ENCODE assay signal across 25 mouse cellular contexts in the genomic region with DNA sequence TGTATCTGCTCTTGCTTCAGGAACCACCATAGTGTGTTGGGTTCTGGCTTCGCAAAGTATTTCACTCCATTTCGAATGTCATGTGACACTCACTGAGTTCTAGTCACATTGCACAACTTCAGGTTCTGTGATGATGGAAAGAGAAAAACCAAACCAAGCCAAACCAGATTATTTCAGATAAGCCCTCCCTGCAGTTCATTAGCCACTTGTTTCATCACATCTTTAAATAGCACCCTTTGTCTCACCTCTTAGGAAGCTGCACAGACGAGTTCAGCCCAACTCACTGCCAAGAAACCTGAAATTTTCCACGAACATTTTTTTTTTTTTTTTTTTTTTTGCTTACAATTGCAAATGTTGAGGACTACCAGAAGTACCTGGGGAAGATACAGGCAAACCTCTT. TPM values are rescaled to one million over a fixed set of nuclear protein-coding genes. Genes with fewer than 3 reads are reported as not detected.
DNase-seq lines count a peak whose midpoint lies in the region; ATAC-seq and TF ChIP-seq lines count a peak whose summit lies in the region.
"Had no signal": no experiment of that assay in that cellular context is flagged by ENCODE, and none has a peak within 500 bp of the region (broad histone marks: within the 10 kb centered on the region; RNA-seq: fewer than 3 reads in every experiment).

No protein-coding gene starts in this region.

- 18% methylated on average over 4 of the region's 4 CpGs for WGBS in heart, embryonic 14.5 days
- WGBS in liver, adult 2 months = 54% methylated on average over 4 of the region's 4 CpGs
- WGBS in stomach, postnatal 0 days = 57% methylated on average over 4 of the region's 4 CpGs
- 78% methylated on average over 4 of the region's 4 CpGs for WGBS in hindbrain, embryonic 10.5 days

- POLR2A ChIA-PET in Patski (lab: Charles Lee) = no interaction called here

- ATAC-seq in heart, embryonic 14.5 days (ENCODE audit: insufficient number of reproducible peaks, insufficient read depth, low FRiP score, low read depth) = peak; percentile 26; the same call in 1 of the 2 replicates
- peak; percentile 29 for ATAC-seq in Patski
- ATAC-seq in stomach, postnatal 0 days (ENCODE audit: low FRiP score, low TSS enrichment) = no peak
- ATAC-seq: forebrain, embryonic 15.5 days; intestine, embryonic 15.5 days had no signal

- no peak for TF ChIP-seq CTCF in liver, adult 2 months (IDR thresholded peaks at IDR 0.05; ENCODE audit: low read depth, low read length)
- no peak for TF ChIP-seq CTCF in Patski (IDR thresholded peaks at IDR 0.05)
- TF ChIP-seq CTCF in stomach, postnatal 0 days (IDR thresholded peaks at IDR 0.05; ENCODE audit: low read depth) = no peak

- CTCF ChIA-PET in Patski (lab: Charles Lee) = no interaction called here

- H3K9me3 ChIP-seq in heart, embryonic 14.5 days (ENCODE audit: control insufficient read depth, low read length) = no peaks in the 10 kb centered on the region
- no peaks in the 10 kb centered on the region for H3K9me3 ChIP-seq in stomach, postnatal 0 days (ENCODE audit: control insufficient read depth, low read length)
- no peaks in the 10 kb centered on the region for H3K9me3 ChIP-seq in hindbrain, embryonic 10.5 days
- H3K9me3 ChIP-seq: embryonic facial prominence, embryonic 10.5 days; forebrain, embryonic 10.5 days; forebrain, embryonic 15.5 days; G1E; intestine, embryonic 15.5 days had no signal

- H3K4me3 ChIP-seq in heart, embryonic 14.5 days (ENCODE audit: control insufficient read depth in 1 of 2, insufficient read depth in 1 of 2, low read depth in 1 of 2, low read length in 2 of 2) = no peak overlapping the region
- H3K4me3 ChIP-seq in liver, adult 2 months (ENCODE audit: insufficient read depth, low read depth, low read length) = no peak overlapping the region
- H3K4me3 ChIP-seq in stomach, postnatal 0 days (ENCODE audit: low read depth, low read length) = no peak overlapping the region
- no peak overlapping the region for H3K4me3 ChIP-seq in hindbrain, embryonic 10.5 days
- H3K4me3 ChIP-seq: embryonic facial prominence, embryonic 10.5 days; forebrain, embryonic 10.5 days; forebrain, embryonic 15.5 days; intestine, embryonic 15.5 days had no signal

- no peaks in the 10 kb centered on the region for H3K27me3 ChIP-seq in heart, embryonic 14.5 days (ENCODE audit: control insufficient read depth, insufficient read depth, low read length)
- no peaks in the 10 kb centered on the region for H3K27me3 ChIP-seq in liver, adult 2 months (ENCODE audit: control insufficient read depth, insufficient read depth, low read length)
- H3K27me3 ChIP-seq in Patski = no peaks in the 10 kb centered on the region
- no peaks in the 10 kb centered on the region for H3K27me3 ChIP-seq in stomach, postnatal 0 days (ENCODE audit: control insufficient read depth, insufficient read depth, low read length)
- H3K27me3 ChIP-seq in hindbrain, embryonic 10.5 days (ENCODE audit: insufficient read depth, poor library complexity, severe bottlenecking) = no peaks in the 10 kb centered on the region
- H3K27me3 ChIP-seq: forebrain, embryonic 15.5 days; intestine, embryonic 15.5 days had no signal

- no peak overlapping the region for H3K9ac ChIP-seq in heart, embryonic 14.5 days (ENCODE audit: low read length)
- H3K9ac ChIP-seq in liver, adult 2 months (ENCODE audit: low read depth, low read length) = no peak overlapping the region
- H3K9ac ChIP-seq in stomach, postnatal 0 days (ENCODE audit: low read length) = no peak overlapping the region
- H3K9ac ChIP-seq: forebrain, embryonic 15.5 days; hindbrain, embryonic 14.5 days; intestine, embryonic 15.5 days had no signal

- peak overlapping the region; percentile 27 for H3K4me2 ChIP-seq in heart, embryonic 14.5 days (ENCODE audit: low read length)
- no peak overlapping the region for H3K4me2 ChIP-seq in stomach, postnatal 0 days (replicated peaks; ENCODE audit: low read depth)
- H3K4me2 ChIP-seq: forebrain, embryonic 15.5 days; hindbrain, embryonic 14.5 days; intestine, embryonic 15.5 days had no signal

- H3K4me1 ChIP-seq in heart, embryonic 14.5 days (ENCODE audit: control insufficient read depth in 2 of 2, insufficient read depth in 2 of 2, low read length in 2 of 2) = peaks cover 3 to 6% of the 10 kb centered on the region in 2 experiments; a peak in 3 of 4 replicates
- H3K4me1 ChIP-seq in liver, adult 2 months (ENCODE audit: control insufficient read depth, insufficient read depth, low read length) = no peaks in the 10 kb centered on the region
- no peaks in the 10 kb centered on the region for H3K4me1 ChIP-seq in stomach, postnatal 0 days (replicated peaks; ENCODE audit: control insufficient read depth, insufficient read depth)
- H3K4me1 ChIP-seq in hindbrain, embryonic 10.5 days (replicated peaks) = no peaks in the 10 kb centered on the region
- H3K4me1 ChIP-seq: embryonic facial prominence, embryonic 10.5 days; forebrain, embryonic 10.5 days; forebrain, embryonic 15.5 days; intestine, embryonic 15.5 days had no signal

- no peaks in the 10 kb centered on the region for H3K79me2 ChIP-seq in liver, adult 2 months (ENCODE audit: control insufficient read depth, insufficient read depth, low read length)

- TF ChIP-seq POLR2A in liver, adult 2 months (IDR thresholded peaks at IDR 0.05; ENCODE audit: extremely low read depth, insufficient read depth, low read length) = no peak

- no peak for DNase-seq in heart, postnatal 4 days
- peak; percentile 15 for DNase-seq in liver, adult 2 months (ENCODE audit: extremely low read depth, low read depth, low spot score)
- no peak for DNase-seq in liver
- DNase-seq in Patski (ENCODE audit: low read depth, low spot score) = no peak
- DNase-seq in stomach, postnatal 0 days (ENCODE audit: low spot score) = no peak
- DNase-seq in adipocyte (ENCODE audit: low spot score) = no peak
- no peak for DNase-seq in hindbrain, embryonic 10.5 days (ENCODE audit: low spot score)
- DNase-seq: adrenal gland, adult 8-10 months; adrenal gland, postnatal 36 days; cerebellum, adult 2 months; cerebellum, postnatal 10 days; kidney, adult 2 months had no signal

- in situ Hi-C loops in Patski (cut with MboI; ENCODE audit: low pct_unique_long_range_greater_than_20kb) = no loop called here

- TF ChIP-seq EP300 in stomach, postnatal 0 days (optimal IDR thresholded peaks at IDR 0.05) = no peak

- peak overlapping the region; percentile 1 to 57; a peak in 2 of 4 replicates for H3K27ac ChIP-seq in heart, embryonic 14.5 days (replicated peaks in 1 of 2; ENCODE audit: control insufficient read depth in 1 of 2, insufficient read depth in 1 of 2, low read depth in 2 of 2, low read length in 2 of 2)
- no peak overlapping the region for H3K27ac ChIP-seq in liver, adult 2 months (replicated peaks; ENCODE audit: insufficient read depth, low read depth, low read length)
- H3K27ac ChIP-seq in stomach, postnatal 0 days (replicated peaks) = peak overlapping the region; percentile 64; the same call in 1 of the 2 replicates
- no peak overlapping the region for H3K27ac ChIP-seq in hindbrain, embryonic 10.5 days
- H3K27ac ChIP-seq: embryonic facial prominence, embryonic 10.5 days; forebrain, embryonic 10.5 days; forebrain, embryonic 15.5 days; hindbrain, embryonic 14.5 days; intestine, embryonic 15.5 days had no signal

- H3K36me3 ChIP-seq in heart, embryonic 14.5 days (ENCODE audit: control insufficient read depth, insufficient read depth, low read length) = no peaks in the 10 kb centered on the region
- no peaks in the 10 kb centered on the region for H3K36me3 ChIP-seq in liver, adult 2 months (ENCODE audit: control insufficient read depth, insufficient read depth, low read length)
- no peaks in the 10 kb centered on the region for H3K36me3 ChIP-seq in stomach, postnatal 0 days (ENCODE audit: control insufficient read depth, insufficient read depth, low read length)
- H3K36me3 ChIP-seq in hindbrain, embryonic 10.5 days = no peaks in the 10 kb centered on the region
- H3K36me3 ChIP-seq: embryonic facial prominence, embryonic 10.5 days; forebrain, embryonic 10.5 days; forebrain, embryonic 15.5 days; G1E; intestine, embryonic 15.5 days had no signal

RNA-seq across cellular contexts. Expression of a gene that starts 16.3 kb away (rescaled TPM):
- not detected in 2 replicates for polyA plus RNA-seq in heart, embryonic 14.5 days (2014; fragmentation: Nextera tagmentation; extraction: Ambion mirVana)
- not detected for total RNA-seq in heart, postnatal 4 days (2021)
- not detected in 2 replicates for total RNA-seq in liver, adult 2 months (2014; rRNA removed)
- not detected in 2 replicates for polyA plus RNA-seq in liver, adult 2 months (2012; rRNA removed)
- polyA plus RNA-seq in Patski (2021) = not detected
- not detected in 2 replicates for polyA plus RNA-seq in stomach, postnatal 0 days (2015; fragmentation: Nextera tagmentation; extraction: Ambion mirVana)
- not detected in 2 replicates for polyA plus RNA-seq in hindbrain, embryonic 10.5 days (2016; fragmentation: Nextera tagmentation; extraction: Ambion mirVana)
- total RNA-seq: adrenal gland, adult 8-10 months; adrenal gland, postnatal 36 days; G1E; gastrocnemius, adult 8-10 months; gastrocnemius, postnatal 4 days; heart, postnatal 10 days; hematopoietic stem cell, adult 5-6 weeks had no signal
- polyA plus RNA-seq: cerebellum, adult 2 months; embryonic facial prominence, embryonic 10.5 days; embryonic facial prominence, embryonic 14.5 days; forebrain, embryonic 10.5 days; forebrain, embryonic 15.5 days; G1E; hindbrain, embryonic 14.5 days; intestine, embryonic 15.5 days; kidney, adult 2 months; kidney, embryonic 16.5 days had no signal

RNA-seq across cellular contexts. Expression of a gene that starts 19.0 kb away (rescaled TPM):
- 106 and 111 TPM in 2 replicates for polyA plus RNA-seq in heart, embryonic 14.5 days (2014; fragmentation: Nextera tagmentation; extraction: Ambion mirVana)
- total RNA-seq in heart, postnatal 4 days (2021) = 10 to 100 TPM; 73.2 to 79.4 TPM
- total RNA-seq in liver, adult 2 months (2014; rRNA removed) = 8.4 and 9.1 TPM in 2 replicates
- polyA plus RNA-seq in liver, adult 2 months (2012; rRNA removed) = 30.5 and 32.3 TPM in 2 replicates
- polyA plus RNA-seq in Patski (2021) = 70.1 TPM
- polyA plus RNA-seq in stomach, postnatal 0 days (2015; fragmentation: Nextera tagmentation; extraction: Ambion mirVana) = 91.1 and 92.7 TPM in 2 replicates
- polyA plus RNA-seq in hindbrain, embryonic 10.5 days (2016; fragmentation: Nextera tagmentation; extraction: Ambion mirVana) = 98.7 and 105 TPM in 2 replicates

RNA-seq across cellular contexts. Expression of a gene that starts 27.8 kb away (rescaled TPM):
- polyA plus RNA-seq in heart, embryonic 14.5 days (2014; fragmentation: Nextera tagmentation; extraction: Ambion mirVana) = not detected in 2 replicates
- total RNA-seq in heart, postnatal 4 days (2021) = not detected
- not detected in 2 replicates for total RNA-seq in liver, adult 2 months (2014; rRNA removed)
- 0.10 TPM in 1 of 2 replicates, not detected in the other for polyA plus RNA-seq in liver, adult 2 months (2012; rRNA removed)
- polyA plus RNA-seq in Patski (2021) = not detected
- not detected in 2 replicates for polyA plus RNA-seq in stomach, postnatal 0 days (2015; fragmentation: Nextera tagmentation; extraction: Ambion mirVana)
- polyA plus RNA-seq in hindbrain, embryonic 10.5 days (2016; fragmentation: Nextera tagmentation; extraction: Ambion mirVana) = not detected in 2 replicates
- total RNA-seq: adrenal gland, adult 8-10 months; adrenal gland, postnatal 36 days; gastrocnemius, adult 8-10 months; gastrocnemius, postnatal 4 days; heart, postnatal 10 days; hematopoietic stem cell, adult 5-6 weeks had no signal
- polyA plus RNA-seq: cerebellum, adult 2 months; embryonic facial prominence, embryonic 10.5 days; embryonic facial prominence, embryonic 14.5 days; forebrain, embryonic 10.5 days; G1E; hindbrain, embryonic 14.5 days; intestine, embryonic 15.5 days; kidney, embryonic 16.5 days had no signal

RNA-seq across cellular contexts. Expression of a gene that starts 53.4 kb away (rescaled TPM):
- not detected in 2 replicates for polyA plus RNA-seq in heart, embryonic 14.5 days (2014; fragmentation: Nextera tagmentation; extraction: Ambion mirVana)
- total RNA-seq in heart, postnatal 4 days (2021) = not detected
- total RNA-seq in liver, adult 2 months (2014; rRNA removed) = not detected in 2 replicates
- not detected in 2 replicates for polyA plus RNA-seq in liver, adult 2 months (2012; rRNA removed)
- not detected for polyA plus RNA-seq in Patski (2021)
- polyA plus RNA-seq in stomach, postnatal 0 days (2015; fragmentation: Nextera tagmentation; extraction: Ambion mirVana) = not detected in 2 replicates
- not detected in 2 replicates for polyA plus RNA-seq in hindbrain, embryonic 10.5 days (2016; fragmentation: Nextera tagmentation; extraction: Ambion mirVana)
- total RNA-seq: adrenal gland, adult 8-10 months; adrenal gland, postnatal 36 days; G1E; gastrocnemius, adult 8-10 months; gastrocnemius, postnatal 4 days; heart, postnatal 10 days; hematopoietic stem cell, adult 5-6 weeks had no signal
- polyA plus RNA-seq: cerebellum, adult 2 months; embryonic facial prominence, embryonic 10.5 days; embryonic facial prominence, embryonic 14.5 days; forebrain, embryonic 10.5 days; forebrain, embryonic 15.5 days; G1E; hindbrain, embryonic 14.5 days; intestine, embryonic 15.5 days; kidney, adult 2 months; kidney, embryonic 16.5 days had no signal

Comparison
In these comparisons a context has a peak if more than half of its experiments do, and no peak if none do; other contexts are left out.
1. H3K27ac ChIP-seq: peak in heart, embryonic 14.5 days (2 of 2) and stomach, postnatal 0 days (single experiment); none in liver, adult 2 months (single experiment) and hindbrain, embryonic 10.5 days (single experiment).